Mouse (Mus musculus) ES-E14 (cell line): Measurements from ENCODE around the gene Rasl12.

Experiments used
- ZC3H11A ChIP-seq: IDR thresholded peaks from 2 replicates; pipeline ENCODE4 v1.6.1; 2012; ENCODE audit warnings: low read depth, mild to moderate bottlenecking, inconsistent platforms, low read length, borderline replicate concordance
- ZNF384 ChIP-seq: IDR thresholded peaks from 2 replicates; pipeline ENCODE4 v1.6.1; 2012; ENCODE audit warnings: low read depth, low read length, inconsistent platforms

DNA sequence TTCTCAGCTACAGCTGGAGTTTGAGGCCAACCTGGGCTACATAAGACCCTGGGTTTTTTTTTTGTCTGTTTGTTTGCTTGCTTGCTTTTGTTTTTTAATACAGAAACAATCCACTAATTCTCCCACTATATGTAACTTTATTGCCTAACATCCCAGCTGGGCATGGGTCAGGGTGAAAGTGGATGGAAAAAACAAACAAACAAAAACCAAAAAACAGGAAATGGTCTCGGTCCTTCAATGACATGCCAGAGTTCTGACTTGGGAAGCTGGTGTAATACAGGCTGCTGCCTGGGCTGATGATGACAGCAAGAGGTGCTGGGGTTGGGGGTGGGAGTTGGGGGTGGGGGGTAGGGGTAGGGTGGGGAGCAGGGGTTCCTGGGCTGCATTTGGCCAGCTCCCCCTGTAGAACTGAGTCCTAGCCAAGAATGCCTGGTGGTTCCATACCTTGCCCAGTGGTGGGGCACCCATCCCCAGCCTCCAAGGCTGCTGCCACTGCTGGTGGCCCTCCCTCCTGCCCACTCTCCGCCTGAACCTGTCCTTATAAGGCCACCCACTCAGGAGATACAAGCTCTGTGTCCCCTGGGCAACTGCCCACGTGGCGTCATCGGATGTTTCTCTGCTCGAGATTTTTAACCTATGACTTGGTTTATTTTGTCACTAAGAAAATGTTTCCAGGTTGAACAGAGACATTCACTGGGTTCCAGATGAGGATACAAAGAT lies 16.1 kb upstream of the Rasl12 start:
- no peak for TF ChIP-seq ZNF384
- no peak for TF ChIP-seq ZC3H11A
